Mouse (Mus musculus) liver, adult 2 months (tissue): ENCODE results near the gene Sugp1.

Source experiments
- CTCF ChIP-seq: fragments of 200-500 bp; IDR thresholded peaks from 2 replicates; pipeline ENCODE4 v1.5.1; 2011; ENCODE audit warnings: low read depth, low read length, control low read depth
- POLR2A ChIP-seq: fragments of 200-500 bp; IDR thresholded peaks from 2 replicates; pipeline ENCODE4 v1.6.1; 2011; ENCODE audit warnings: low read length, control low read depth; ENCODE audit not compliant: insufficient read depth; ENCODE audit errors: extremely low read depth

DNA sequence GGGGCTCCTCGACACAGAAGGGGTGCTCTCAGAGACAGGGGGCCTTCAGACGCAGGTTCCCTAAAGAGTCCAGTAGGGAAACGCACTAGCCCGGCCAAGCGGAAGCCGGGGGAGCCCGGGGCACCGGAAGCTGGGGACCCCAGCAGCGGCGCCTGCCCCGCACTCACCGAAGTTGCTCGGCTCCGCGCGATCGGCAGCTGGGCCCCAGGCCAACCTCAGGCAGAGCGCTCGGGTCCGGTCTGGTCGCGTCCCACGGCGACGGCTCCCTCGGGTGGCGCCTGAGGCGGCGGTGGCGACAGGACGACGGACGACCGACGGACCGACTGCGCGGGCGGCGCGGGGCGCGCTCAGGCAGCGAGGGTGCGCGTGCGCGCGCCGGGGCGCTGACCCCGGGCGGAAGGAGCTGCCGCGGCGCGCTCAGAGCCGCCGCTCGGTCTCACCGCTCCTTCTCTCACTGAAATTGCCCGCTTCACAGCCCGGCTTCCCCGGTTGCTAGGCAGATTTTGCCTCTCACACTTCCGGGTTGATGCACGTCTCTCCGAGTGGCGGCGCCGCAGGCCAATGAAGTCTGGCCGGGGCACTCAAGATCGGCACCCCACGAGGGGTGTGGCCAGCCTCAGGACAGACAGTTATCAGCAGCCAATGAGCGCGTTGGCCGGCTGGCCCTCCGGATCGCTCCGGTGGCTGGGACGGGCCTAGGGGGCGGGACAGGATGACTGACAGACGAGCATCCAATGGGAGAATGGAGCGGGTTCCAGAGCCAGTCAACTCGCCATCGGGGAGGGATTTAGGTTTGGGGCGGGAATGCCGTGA is 46.6 kb upstream of the Sugp1 start, which contains the start of gene Gatad2a:
- TF ChIP-seq CTCF (no peak), POLR2A (peak; percentile 42; the same call in 1 of the 2 replicates)
